Mouse (Mus musculus) cerebellum, postnatal 25 days (tissue): ENCODE measurements around the gene Hpgd.

ENCODE experiments used
- DNase-seq, 2 experiments: peaks; one replicate each; pipeline ENCODE4 v3.0.0; 2021; ENCODE audit warnings: mixed read lengths in 2 of 2

Hpgd gene

DNA sequence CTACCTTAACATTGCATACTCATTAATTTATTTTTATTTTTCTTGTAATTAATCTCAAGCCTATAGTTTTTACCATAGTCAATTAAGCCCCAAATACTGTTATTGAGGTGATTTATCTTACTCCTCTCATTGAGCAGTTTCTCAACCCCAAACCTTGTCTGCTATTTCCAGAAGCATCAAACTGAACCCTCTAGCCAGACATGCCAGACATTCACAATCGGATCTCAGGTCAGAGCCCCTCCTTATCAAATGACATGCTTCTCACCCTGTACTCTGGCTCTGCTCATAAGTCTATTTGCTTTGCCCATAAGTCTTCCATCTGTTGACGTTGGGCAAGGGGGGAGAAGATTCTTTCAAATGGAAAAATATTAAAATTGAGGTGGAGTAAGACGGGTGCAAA, 33.3 kb downstream of the Hpgd start:
- no peak for DNase-seq

DNA sequence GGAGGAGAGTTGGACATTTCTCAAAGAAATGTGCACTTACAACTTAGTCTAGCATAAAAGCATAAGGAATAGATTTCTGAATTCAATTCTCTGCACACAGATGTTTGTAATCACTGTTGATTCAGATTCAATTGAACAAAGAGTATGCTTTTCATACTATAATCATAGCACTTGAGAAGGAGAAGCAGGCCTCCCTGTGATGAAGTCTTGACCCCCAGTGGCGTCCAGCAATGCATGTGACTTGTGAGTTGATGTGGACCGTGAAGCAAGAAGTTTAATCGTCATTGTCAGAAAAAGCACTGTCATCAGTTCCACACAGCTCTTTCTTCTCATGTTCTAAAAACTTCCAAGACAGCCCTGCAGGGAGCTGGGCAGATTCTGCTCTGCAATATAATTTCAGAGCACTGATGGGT, 33.8 kb downstream of the Hpgd start:
- DNase-seq: no peak

DNA sequence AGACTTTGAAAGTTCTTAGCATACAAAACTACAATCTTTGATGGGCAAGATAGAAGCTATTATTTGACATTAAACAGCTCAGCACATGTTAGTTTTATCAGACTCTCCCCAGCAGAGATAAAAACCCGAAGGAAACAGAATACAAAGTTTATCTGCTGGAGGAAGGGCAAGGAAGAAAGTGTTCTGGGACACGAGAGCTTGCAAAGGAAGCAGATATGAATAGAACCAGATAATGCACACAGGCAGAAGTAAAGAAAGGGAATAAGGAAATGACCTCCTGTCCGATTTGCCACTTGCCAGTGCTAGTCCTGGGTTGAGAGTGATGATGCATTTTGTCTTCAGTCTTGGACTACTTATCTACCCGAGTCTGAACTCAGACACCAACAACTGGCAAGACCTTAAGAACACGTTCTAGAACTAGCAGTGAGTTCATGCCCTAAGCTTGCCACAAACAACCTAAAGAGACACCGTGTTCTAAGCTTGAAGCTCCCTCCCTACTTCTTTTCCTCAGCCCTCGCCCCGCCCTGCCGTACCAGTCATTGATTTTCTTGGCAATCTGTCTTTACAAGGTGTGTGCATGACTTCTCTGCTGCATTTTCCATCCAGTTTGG, 41.1 kb downstream of the Hpgd start:
- no peak for DNase-seq

DNA sequence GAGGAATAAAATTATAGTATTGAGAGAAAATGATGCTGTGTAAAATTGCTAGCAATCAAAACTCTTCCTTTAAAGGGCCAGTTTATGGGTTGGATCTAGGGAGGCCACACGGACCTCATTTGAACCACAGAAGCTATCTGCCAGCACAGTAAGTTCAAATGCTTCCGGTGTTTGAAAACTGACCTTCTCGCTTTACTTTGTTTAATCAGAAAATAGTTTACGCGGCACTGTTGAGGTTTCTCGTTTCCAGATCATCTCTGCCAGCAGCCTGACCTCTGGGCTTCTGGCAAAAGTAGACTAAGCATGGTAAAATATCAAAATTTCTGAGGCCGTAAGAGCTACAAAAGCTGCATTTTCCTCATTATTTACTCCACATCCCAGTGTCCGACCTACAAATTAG, 42.4 kb downstream of the Hpgd start:
- DNase-seq: no peak

DNA sequence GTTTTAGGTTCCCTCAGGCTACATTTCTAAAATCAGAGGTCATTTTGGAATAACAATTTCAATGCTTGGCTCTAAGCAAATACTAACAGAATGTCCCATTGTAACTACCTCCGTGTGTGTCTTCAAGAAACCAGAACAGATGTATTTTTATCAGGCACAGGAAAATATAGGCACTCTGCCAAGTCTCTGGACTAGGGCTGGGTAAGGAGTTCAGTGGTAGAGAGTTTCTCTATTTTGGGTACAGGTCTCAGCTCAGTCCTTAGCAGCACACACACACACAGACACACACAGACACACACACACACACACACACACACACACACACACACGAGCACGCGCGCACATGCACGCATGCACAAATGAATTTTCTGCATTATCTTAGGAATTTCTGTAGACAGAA, 49.1 kb downstream of the Hpgd start:
- no peak for DNase-seq

DNA sequence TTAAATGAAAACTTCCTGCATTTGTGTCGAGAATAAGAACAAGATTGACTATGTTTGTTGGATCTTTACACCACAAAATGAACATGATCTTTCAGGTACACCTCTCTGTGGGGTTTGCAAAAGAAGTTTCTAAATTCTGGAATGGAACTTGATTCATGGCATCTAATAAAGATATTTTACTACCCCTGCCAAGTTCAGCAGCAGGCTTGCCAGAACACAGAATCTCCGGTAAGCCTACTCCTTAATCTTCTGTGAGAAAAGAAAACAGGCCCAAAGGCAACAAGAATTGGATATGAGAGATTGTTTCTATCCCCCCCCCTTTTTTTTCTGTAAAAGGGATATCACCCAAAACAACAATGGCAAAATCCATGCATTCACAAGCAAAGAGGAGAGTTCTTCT, 49.6 kb downstream of the Hpgd start:
- no peak for DNase-seq

DNA sequence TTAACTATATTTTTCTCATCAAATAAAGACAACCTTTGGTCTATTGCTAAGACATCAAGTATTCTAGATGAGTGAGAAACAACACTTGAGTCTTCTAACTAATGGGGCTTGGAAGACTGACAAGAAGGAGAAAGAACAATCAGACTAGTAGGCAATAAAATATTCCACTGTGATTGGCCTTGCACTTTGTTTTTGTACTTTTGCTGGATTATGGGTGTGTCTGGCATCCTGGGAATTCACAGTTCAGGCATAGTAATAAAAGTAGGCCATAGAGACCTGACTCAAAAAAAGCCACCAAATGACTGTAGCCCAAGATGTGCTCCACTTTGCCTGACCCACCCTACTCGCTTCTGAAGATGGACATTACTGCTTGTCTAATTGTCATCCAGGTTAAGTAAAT, 50.0 kb downstream of the Hpgd start:
- DNase-seq: no peak

DNA sequence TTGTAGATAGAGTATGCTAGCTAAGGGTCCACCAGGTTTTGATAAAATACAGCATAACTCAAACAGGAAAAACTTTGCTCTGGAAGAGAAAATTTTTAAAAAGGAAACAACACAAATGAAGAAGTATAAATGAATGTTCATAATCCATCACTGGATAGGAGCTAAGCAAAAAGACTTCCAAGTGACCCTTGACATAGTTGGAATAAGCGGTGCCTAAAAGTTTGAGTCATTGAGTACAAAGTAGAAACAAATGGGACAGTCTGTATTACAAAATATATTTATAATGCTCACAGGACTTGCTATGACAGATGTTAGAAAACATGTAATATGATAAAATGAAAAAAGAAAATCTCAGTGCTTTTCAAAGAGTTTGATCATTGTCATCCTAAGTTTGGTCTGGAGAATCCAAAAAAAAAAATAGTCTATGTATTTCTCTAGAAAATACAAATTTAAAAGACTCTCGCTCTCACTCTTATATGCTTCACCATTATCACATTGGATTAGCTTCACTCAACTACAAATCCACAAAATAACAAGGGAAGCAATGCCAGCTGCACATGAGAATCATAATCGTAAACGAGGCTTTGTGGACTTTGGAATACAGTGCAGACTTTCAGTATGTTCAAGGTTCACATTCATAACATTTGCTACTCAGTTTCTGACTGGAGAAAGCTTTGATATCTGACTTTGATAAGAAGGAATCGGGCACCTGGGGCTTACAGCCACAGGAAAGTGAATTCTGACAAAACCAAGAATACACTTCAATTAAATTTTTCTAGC, 51.4 kb downstream of the Hpgd start:
- no peak for DNase-seq

DNA sequence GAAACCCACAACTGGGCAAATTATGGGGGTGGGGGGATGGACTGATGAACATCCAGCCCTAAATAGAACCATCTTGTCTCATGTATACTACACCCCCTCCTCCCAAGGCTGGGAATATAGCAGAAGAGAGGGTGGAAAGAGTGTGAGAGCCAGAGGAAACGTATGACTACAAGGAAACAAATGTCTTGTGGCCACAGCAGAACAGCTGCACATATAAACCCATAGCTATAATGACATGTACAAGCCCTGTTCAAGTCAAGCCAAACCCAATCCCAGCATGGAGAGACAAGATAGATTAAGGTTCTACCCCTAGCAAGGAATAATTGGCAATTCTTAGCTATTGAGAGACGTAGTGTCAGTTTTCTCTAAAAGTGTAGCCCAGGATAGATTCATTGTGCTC, 68.8 kb downstream of the Hpgd start:
- no peak for DNase-seq
